Mouse (Mus musculus): Measurements from ENCODE around the gene Plcl2.
"Not testable (repeated sequence)": the region's sequence is repeated elsewhere in the genome, so short reads cannot be mapped to it uniquely, and the experiment has no call there.

Plcl2 gene

DNA sequence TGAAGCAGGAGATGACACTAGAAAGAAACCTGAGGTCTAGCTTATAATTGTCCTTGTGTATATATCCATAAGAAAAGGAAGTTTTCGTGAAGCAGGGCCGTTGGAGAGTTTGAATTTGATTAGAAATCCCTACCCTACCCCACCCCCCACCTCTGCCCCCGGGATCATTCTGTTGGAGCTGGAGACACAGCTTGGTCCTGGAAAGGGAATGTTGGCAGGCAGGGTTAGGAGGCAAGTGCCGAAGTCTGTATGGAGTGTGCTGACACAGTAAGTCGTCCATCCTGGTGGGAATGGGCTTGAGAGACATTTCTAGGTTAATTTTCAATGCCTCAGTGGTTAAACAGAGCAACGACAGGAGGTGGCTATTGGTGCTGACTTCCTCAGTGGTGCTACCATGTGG lies 8.4 kb upstream of the Plcl2 start:
- DNase-seq: peak; percentile 55

DNA sequence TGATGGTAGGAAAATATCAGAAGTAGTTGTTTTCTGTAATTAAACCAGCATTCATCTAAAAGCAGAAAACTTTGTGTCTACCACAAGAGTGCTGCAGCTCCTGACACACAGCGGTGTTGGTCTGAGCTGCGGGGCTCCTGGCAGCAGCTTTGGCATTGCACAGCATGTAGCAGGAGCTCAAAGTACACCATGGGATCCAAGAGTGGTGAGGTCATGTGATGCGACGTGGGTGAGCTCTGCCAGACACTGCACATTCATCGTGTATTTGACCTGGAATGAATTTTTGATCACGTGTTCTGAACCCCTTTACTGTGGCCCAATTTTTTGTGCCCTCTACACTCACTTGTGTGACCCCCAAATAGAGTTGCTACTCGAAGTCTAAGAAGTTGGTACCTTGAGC lies 6.1 kb upstream of the Plcl2 start:
- DNase-seq: peak; percentile 82

DNA sequence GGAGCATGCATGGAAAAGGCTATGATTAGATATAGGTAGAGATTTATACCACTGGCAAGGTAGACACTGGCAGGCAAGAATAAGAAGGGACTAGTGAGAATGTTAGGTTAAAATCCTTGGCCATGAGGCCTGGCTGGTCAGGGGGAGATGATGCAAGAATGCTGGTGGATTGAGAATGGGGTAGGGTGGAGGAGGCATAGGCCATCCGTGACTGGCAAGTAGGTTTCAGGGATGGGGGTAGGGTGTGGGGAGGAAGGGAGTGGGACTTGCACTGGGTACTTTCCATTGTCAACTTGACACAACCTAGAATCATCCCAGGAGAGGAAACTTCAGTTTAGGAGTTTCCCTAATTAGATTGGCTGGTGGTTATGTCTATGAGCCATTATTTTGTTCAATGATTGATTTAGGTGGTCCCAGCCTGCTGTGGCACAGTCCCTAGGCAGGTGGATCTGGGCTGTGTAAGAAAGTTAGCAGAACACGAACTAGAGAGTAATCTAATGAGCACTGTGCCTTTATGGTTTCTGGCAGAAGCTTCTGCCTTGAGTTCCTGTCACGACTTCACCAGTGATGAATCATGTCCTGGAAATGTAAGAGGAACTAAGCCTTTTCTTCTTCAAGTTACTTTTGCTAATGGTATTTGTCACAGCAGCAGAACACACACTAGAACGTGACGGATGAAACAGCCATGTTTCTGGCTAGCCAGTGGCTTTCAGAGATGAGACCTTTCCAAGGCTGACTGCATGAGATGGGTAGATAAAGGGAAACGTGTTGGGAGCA lies 4.9 kb upstream of the Plcl2 start:
- peak; percentile 84 for DNase-seq

DNA sequence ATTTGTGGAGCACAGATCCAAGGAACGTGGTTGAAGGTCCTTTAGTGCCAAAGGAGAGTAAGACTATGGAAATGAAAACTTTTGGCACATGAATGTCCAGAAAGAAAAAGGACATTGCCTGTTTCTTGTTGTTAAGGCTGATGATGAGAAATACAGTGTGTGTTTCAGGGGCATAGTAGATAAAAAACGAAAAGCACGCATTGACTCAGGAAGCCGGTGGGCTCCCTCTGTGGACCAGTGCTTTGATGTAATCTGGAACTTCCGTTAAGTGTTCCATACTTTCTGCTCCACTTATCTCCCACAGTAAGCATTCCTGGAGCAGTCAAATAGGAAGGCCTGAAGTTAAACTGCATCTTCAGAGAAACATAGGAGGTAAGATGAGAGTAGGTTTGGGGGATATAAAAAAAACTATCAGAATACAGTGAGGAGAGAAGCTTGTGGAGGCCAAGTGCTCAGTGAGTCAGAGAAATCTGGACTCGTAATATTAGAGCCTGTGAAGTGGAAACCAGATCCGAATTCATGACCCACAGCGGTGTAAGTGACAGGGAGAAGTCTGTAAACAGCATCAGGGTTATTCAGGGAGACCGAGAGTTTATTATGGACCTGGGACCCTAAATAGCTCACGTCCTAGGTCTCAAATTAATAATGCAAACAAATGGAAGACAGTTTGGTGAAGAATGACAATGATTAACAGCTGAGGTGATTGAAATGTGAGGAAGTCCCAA lies 3.1 kb upstream of the Plcl2 start:
- peak; percentile 62 for DNase-seq

DNA sequence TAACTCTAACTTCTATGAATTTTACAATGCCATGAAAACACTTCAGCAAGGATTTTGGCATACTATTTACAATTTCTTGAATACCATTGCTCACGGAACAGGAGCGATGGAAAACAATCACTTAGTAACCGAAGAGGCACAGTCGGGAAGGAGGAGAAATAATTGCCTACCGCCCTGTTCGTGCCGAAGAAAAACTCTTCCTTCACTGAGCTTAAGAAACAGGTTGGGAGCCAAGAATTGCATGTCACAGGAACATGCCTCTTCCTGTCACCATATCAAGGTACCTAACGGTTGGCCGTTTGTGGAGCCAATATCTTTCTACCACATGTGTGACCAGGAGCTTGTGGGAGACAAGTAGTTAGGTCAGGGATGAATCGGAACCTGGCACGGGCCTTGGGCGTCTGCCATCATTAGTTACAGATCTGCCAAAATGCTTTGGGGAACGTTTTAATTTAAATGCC lies 2.3 kb upstream of the Plcl2 start:
- peak; percentile 92 for DNase-seq

DNA sequence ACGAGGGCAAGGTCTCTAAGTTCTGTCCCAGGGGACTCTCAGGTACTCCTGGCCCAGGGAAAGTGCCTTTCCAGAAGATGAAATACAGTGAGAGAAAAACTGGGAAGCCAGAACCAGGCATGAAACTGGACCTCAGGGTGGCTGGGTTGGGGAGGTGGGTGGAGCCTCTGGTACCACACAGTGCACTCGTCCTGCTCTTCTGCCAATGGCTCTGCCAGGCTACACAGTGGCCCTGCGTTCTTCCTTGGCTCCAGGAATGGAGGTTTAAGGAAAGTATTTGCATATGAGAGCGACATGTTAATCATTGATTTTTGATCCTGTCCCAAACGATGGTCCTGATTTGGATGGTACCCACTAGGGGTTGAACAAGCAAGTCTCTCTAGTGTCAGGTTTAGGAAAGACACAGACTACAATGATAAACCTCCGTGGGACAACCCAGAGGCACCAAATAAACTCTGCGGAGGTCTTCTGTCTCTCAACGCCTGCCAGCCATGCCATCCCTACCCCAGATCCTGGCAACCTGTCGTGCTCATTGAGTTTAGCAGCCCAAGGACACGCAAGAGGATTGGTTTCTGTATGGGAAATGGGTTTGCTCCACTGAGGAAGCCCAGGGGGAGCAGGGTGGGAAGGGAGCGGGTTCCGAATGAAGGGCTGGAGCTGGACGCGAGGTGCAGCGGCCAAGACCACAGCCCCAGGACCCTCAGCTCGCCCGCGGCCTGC lies 988 bp upstream of the Plcl2 start:
- peak; percentile 97 for DNase-seq

DNA sequence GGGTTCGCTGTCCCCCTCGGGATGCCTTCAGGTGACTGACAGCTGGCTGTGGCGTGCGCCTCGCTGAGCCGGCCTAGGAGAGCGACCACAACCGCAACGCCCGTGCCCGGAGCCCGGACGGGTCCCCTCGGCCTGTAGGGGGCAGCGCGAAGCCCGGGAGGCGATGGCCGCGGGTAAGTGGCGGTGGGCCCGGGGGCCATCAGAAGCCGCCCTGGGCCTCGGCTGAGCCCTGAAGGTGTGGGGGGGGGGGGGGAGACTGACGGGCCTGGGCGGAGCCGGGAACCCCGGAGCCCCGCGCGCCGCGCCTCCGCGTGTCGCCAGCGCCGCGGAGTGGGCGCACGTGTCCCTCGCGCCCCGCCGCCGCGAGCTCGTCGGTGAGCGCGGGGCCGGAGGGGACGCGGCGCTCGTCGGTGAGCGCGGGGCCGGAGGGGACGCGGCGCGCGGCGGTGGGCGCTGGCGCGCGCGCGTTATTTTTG lies 390 bp upstream of the Plcl2 start:
- no peak for DNase-seq

DNA sequence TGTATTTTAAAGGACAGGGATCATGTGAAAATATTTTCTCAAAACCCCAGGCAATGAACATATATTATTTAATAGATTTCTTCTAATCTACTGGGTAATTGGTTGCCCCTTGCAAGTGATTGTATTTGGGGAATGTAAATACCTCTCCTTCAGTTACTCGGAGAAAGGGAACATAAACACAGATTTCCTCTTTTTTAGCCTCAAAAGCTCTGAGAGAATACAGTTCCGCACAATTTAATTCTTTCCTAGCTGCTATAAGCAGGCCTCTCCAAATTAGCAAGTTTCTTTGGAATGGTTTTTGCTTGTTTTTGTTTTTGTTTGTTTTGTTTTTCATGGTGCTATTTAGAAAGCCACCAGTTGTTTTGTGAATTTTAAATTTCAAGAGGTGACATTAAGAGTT lies 1.1 kb downstream of the Plcl2 start:
- no peak for DNase-seq

DNA sequence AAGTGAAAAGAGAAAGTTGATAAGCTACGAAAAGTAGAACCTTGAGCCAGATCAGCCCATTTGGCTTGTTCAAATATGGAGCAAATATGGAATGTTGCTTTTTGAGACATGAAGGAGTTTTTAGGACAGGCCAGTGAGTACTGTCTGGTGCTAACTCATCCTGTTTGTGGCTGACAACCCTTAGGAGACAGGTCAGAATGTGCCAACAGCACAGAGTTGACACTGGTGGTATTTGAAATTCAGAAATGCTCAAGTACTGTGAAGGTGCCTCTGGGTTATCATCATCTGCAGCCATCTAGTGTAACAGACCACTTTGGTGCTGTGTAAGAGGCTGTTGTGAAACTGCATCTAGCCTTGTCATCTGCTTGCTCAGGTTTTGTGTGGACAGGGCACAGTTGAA lies 1.5 kb downstream of the Plcl2 start:
- peak; percentile 72 for DNase-seq

DNA sequence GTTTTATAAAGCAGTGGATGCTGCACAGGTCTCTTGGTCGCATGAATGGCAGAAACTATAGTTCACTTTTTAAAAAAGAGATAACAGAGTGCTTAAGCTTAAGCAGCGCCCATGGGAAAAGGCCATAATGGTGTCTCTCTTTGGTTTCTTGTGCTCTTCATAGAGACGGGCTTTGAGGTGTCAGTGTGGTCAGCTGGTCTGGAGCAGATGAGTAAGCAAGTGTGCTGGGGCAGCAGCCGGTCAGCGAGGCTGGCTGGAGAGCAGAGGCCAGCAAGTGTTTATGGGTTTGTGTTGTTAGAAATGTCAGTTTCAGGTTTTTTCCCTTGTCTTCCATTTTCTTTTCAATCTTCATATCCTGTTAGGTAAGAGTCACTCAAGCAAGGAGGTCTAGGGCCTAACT lies 3.0 kb downstream of the Plcl2 start:
- peak; percentile 90 for DNase-seq

DNA sequence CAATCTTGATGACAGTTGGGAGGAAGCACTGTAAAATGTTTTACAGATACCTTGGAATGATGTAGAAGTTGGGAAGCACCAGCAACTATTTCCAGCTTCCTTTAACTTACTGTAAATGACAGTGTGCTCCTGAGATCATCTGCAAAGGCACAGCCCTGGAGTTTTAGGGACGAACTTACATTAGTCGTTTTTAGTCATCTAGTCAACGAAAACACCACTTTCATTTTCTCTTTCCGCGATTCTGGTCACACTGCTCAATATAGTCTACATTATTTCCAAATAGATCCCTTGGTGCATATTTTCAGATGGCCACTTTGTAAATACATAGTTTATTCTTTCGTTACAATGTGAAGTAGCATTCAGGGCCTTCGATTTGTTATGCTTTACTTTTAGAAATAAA lies 3.6 kb downstream of the Plcl2 start:
- DNase-seq: peak; percentile 23

DNA sequence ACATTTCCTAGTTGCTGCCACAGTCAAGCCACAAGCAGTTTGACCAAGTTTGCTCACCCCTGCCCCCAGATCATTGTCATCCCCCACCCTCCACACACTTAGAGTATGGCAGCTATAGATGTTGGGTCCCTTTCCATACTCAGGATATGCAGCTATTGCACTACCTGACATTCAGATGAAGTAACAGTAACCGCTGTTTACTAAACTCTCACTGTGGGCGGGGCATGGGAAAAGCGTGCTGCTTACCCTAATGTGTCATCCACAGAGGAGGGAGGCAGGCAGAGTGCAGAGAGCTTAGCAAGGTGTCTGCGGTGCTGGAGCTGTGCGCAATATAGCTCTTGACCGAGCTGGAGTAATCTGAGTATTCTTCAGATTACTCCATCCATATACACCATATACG lies 4.2 kb downstream of the Plcl2 start:
- DNase-seq: peak; percentile 83

DNA sequence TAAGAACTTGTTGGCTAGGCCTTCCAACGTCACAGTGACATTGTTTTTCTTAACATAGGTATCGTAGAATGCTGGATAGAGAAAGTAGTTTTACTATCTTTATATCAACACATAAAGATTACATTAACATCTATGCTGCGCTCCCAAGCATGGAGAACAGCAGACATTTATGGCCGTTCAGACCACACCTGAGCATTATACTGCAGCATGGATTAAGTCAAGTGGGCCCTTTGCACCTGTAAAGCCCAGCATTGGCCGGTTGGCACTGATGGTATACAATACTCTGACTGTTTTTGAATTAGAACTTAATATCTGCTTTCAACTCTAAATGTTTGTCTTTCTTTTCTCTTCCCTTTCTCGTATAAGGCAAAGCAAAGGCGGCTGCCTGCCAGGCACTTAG lies 4.8 kb downstream of the Plcl2 start:
- peak; percentile 13 for DNase-seq

DNA sequence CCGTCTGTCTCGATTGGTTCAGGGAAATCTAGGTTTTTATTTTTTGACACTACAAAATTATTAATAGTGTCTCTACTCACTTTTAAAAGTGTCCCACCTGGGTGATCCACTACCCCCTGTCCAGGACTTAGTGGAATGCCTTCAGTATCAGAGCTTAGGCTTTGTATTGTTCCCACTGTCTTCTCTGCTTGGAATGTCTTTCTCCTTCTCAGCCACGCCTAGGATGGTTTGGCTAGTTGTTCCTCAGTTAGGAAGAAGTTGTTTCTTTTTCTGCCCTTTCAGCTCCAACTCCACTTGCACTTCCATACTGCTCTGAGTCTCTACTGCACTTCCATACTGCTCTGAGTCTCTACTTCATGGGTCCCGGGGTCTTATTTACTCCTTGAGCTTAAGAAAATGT lies 6.7 kb downstream of the Plcl2 start:
- peak; percentile 74 for DNase-seq

DNA sequence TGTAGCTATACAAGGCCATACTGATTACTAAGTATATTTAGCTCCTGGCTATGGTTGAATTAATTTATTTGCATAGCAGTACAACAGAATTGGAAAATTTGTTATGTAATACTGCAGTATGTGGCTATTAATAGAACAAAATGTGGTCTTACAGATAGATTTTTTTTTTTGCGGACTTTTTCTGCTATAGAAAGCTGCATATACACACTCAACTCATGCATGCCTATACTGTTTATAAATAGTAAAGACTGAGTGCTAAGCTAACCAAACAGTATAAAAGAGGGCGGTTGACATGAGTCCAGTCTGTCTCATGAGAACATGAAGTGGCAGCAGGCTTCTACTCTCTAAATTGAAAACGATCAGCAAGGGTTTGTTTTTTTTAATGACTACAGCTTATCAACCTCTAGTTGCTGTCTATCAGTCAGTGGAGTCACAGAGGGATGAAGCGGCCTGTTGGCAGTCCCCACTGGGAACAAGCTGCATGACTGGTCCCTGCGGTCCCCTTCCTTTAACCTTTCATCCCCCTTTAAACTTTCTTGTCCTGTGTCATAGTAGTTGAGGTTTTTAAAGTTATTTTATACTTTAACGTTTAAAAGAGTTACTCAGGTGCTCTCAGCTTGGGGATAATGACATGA lies 8.7 kb downstream of the Plcl2 start:
- peak; percentile 52 for DNase-seq

DNA sequence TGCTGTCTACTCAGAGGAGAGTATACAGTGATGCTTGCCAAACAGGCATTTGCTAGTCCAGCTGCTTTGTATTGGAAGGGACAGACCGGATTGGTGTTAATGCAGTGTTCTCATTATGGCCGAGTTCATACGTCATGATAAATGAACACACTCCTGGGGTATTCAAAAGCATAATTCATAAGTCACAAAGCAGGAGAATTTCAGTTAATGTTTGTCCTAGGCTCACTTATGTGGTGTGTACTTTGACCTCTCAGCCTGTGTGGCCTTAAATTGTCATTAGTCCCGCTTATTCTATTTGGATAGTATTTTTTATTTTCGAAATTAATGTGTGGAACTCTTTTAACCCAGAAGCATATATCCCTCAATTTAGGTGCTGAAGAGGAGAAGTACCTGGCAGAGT lies 10.4 kb downstream of the Plcl2 start:
- peak; percentile 13 for DNase-seq

DNA sequence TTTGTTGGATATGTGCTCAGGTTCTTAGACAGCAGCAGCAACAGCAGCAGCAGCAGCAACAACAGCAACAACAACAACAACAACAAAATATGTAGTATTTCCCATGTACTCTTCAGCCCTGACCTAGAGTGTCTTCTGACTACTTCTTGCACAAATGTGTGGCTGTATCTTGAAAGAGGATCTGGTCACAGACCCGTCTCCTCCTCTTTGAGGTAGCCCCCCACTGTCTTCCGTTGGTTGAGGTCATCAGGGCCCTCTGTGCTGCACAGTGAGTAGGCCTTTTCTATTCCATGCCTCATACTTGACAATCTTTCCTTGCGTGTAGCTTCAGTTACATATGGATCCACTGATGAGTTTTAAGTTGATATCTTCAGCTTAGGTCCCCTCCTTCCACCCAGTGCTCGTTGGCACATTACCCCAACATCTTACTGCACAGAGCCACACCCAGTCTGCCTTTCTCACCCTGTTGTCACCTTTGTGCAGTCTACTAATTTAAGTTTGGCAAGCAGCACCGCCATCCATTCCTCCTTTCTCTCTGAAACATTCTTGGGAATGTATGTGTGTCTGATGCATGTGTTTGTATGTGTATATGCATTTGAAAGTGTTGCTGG lies 13.4 kb downstream of the Plcl2 start:
- peak; percentile 39 for DNase-seq

DNA sequence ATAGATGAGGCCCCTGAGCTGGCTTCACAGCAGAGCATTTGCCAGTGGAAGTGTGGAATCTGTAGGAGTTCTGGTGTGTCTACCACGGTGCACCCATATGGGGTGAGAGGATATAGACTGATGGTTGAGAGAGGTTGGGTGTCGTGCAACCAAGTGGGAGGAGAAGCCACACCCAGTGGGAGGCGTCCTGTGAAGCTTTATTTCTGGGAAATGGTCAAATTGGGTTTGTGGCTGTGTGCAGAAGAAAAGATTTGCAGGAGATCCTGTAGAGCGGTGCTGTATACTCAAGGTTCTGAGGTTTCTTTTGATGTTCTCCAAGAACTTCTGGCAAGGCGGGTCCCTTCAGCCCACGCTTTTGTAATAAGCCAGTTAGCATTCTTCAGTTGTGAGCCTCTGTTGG lies 15.8 kb downstream of the Plcl2 start:
- peak; percentile 90 for DNase-seq

DNA sequence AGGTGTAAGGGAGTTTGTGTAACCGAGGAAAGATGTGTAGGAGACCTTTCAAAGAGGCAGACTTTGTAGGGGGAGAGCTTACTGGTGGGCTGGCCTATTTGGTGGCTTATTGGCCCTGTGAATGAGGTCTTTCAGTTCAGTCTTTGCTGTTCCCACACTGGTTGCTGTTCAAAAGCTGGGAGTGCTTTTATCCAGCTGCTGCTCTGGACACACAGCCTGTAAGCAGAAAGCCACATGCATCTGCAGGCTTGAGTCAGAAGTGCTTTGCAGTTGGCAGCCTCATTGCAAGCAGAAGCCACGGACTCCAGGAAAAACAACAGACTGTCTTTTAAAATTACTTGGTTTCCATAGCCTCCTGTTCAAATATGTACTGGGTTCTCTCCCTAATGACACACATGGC lies 16.6 kb downstream of the Plcl2 start:
- DNase-seq: peak; percentile 96

DNA sequence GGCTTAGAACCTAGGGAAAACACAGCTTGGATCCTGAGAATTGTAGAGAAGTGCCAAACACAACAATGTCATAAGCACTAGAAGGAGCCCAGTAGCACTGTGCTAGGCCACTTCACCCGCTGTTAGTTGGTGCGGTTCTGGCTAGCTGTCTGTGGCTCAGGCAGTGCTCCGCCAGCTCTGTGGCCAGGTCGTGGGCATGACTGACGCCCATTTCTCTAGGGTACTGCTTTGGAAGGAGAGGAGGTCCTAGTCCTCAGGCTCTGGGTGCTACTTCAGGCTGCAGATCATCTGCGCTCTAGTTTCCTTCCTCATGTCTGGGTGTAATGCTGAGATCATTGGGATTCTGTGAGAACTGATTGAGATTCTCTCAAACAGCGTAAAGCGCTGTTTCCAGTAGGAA lies 20.9 kb downstream of the Plcl2 start:
- DNase-seq: peak; percentile 93

DNA sequence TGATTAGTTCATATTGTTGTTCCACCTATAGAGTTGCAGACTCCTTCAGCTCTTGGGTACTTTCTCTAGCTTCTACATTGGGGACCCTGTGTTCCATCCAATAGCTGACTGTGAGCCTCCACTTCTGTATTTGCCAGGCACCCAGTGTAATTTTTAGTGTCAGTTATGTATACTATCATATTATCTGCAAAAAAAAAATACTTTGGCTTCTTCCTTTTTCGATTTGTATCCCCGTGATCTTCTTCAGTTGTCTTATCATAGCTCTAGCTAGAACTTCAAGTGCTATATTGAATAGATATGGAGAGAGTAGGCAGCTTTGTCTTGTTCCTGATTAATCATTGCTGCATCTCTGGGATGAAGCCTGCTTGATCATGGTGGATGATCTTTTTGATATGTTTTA lies 25.7 kb downstream of the Plcl2 start:
- DNase-seq: not testable (repeated sequence)

DNA sequence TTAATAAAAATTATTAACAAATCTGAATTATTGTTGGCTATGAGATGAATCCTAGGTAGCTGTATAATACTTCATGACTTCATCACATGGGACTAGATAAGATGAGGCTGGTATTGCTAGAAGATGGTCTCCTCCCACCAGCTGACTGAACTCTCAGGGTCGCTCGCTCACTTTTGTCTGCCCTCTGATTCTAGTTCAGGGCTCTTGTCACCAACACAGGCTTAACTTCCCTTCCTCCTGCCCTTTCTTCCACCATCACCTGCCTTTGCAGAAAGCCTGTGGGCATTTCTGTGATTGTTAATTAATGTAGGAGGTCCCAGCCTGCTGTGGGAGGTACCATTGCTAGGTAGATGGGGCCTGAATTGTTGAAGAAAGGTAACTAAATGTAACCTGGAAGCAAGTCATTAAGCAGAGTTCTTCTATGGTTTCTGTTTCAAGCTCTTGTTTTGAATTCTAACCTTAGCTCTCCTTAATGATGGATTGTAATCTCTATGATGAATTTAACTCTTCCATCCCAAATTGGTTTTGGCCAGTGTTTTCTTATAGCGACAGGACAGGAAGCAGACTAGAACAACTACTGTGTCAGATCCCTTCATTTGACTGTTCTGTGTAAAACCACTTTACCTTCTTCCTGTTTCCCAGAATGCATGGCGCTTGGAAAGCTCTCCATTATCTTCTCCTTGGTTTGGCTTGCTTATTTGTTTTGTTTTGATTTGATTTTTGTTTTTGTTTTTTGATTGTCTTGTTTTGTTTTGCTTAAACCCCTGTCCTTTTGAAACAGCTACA lies 27.4 kb downstream of the Plcl2 start:
- peak; percentile 84 for DNase-seq
